Mouse (Mus musculus) neutrophil, adult 5-6 weeks (primary cell): ENCODE measurements around the gene Rbbp8nl. TPM values are rescaled to one million over a fixed set of nuclear protein-coding genes. Genes with fewer than 3 reads are reported as not detected.

Experiments used
- ATAC-seq: fragments of 151-379, 151-347 bp; 2 replicates; pipeline ENCODE4 v1.8.0; 2017; ENCODE audit warnings: mild to moderate bottlenecking, moderate TSS enrichment; ENCODE audit not compliant: insufficient number of reproducible peaks, poor library complexity, low FRiP score, severe bottlenecking; ENCODE audit errors: extremely low read depth
- total RNA-seq: library from RNA; stranded (forward); fragments of 200-1000 nt; gene quantifications from 2 replicates; pipeline ENCODE4 v1.2.3, GENCODE M21; 2017

The Rbbp8nl gene
- total RNA-seq: not detected in 2 replicates

DNA sequence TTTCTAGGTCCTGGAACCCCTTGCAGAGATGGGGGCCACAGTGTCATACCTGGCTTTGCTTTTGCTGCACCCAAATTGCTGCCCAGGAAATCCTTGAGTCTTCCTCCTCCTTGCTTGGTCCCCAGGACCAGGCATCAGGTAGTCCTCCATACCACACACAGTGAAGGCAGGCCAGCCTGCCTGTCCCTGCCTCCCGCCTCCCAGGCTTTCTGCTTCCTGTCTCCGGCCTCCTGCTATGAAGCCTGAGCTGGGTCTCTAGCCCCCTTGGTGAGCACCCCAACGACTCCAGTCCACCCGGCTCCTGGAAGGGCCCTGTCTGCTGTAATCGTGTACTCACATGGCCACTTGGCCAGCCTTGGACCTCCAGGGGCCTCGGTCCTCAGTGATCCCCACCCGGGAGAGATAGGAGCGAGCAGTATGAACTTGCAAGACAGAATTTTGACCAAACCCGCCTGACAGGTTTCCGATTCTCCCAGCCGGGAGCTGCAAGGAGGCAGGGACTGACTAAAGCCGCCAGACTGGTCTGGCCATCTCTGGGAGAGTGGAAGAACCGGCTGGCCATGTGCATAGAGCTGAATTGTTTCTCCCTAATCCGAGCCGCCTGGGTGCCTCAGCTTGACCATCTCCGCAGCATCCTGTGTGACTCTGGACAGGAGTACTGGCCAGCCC lies at the start of gene Rbbp8nl:
TSS of gene Rbbp8nl (minus strand) at position 440 of the 669 bp plus-strand sequence.
- ATAC-seq: no peak

DNA sequence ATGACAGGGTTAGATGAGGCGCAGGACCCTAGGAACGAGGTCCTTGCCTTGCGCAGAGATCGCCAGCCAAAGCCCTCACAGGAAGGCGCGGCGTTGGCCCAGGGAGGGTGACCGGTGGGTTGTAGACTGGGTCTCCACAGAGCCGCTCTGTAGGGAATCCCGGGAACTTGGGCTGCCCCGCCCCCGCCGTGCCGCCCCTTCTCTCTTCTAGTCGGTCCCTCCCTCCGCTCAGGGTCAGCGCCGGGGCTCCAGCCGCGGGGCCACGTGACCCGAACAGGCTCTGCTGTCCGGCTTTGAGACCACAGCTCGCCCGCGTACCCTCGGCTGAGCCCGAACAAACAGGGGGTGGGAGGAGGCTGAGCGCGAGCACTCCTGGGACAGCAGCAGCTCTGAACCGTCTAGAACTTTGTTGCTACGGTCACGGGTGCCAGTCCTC lies 44.9 kb upstream of the Rbbp8nl start, which contains the start of gene Gata5:
TSS of gene Gata5 (minus strand) at position 149 of the 436 bp plus-strand sequence.
- ATAC-seq: no peak

GRCm38 (mm10) chr2:180333778-180334550 lies 44.3 kb upstream of the Rbbp8nl start:
- ATAC-seq: no peak

GRCm38 (mm10) chr2:180329466-180329865 lies 39.8 kb upstream of the Rbbp8nl start:
- no peak for ATAC-seq

- no peak for ATAC-seq
These were observed 33.1 kb upstream of the Rbbp8nl start for GRCm38 (mm10) chr2:180322674-180323355.

DNA sequence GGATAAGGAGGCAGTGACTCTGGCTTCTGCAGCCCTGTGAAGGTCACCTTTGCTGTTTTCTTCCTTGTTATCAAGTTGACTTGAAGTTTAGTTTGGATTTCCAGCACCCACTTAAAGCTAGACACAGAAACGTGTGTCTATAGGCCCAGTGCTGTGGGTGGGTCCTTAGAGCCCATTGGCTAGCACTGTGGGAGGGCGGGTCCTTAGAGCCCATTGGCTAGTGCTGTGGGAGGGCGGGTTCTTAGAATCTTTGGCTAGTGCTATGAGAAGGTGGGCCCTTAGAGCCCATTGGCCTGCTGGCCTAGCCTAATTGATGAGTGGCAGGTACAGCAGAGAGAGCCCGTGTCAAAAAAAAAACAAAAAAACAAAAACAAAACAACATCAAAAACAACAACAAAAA lies 30.5 kb upstream of the Rbbp8nl start:
- no peak for ATAC-seq

DNA sequence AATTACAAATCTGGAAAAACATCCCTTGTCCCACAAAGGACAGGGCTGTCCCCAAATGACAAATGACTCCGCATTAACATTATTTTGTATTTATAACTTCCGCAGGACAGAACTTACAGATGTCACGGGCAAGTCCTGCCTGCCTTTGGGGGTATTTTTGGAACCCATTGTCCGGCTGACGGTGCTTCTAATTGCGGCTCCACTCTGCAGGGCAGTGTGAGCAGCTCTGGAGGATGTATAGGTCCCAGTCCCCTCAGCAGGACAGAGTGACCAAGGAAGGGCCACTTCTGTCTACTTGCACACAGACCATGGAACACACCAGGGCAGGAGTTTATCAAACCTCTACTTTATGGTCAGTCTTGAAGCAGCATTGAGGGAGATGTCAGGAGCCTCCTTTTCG lies 27.9 kb upstream of the Rbbp8nl start:
- ATAC-seq: no peak

GRCm38 (mm10) chr2:180314292-180314691 lies 24.6 kb upstream of the Rbbp8nl start:
- no peak for ATAC-seq

DNA sequence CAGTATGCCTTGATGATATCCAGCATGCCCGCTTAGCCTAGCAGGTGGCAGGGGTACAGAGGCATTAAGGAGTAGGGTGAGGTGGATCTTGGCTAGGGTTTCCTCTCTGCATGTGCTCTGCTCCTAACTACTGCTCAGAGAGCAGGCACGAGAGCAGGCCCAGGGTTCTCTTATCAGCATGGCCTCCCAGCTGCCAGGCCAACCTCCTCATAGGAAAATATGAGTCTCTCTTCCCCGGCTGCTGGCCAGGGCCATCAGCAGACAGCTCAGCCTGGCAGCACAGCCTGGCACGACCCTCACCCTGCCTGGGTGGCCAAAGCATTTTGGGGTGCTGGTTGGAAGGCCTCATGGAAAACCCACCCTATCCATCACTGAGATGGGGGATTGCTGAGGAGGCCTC lies 21.5 kb upstream of the Rbbp8nl start:
- ATAC-seq: no peak

DNA sequence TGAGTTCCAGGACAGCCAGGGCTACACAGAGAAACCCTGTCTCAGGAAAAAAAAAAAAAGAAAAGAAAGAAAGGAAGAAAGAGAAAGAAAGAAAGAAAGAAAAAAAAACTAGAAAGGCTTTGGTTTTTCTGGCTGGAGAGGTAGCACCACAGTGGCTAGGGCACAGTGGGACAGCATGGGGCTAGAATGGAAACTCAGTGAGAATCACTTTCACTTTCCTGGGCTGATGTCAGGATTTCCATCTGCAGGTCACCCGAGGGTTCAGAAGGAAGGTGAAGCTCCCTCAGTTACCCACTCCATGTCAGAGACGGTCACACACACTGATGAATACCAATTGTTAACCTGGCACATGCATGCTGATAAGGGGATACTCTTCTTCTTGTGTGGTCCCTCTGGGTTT lies 18.0 kb upstream of the Rbbp8nl start:
- ATAC-seq: no peak

DNA sequence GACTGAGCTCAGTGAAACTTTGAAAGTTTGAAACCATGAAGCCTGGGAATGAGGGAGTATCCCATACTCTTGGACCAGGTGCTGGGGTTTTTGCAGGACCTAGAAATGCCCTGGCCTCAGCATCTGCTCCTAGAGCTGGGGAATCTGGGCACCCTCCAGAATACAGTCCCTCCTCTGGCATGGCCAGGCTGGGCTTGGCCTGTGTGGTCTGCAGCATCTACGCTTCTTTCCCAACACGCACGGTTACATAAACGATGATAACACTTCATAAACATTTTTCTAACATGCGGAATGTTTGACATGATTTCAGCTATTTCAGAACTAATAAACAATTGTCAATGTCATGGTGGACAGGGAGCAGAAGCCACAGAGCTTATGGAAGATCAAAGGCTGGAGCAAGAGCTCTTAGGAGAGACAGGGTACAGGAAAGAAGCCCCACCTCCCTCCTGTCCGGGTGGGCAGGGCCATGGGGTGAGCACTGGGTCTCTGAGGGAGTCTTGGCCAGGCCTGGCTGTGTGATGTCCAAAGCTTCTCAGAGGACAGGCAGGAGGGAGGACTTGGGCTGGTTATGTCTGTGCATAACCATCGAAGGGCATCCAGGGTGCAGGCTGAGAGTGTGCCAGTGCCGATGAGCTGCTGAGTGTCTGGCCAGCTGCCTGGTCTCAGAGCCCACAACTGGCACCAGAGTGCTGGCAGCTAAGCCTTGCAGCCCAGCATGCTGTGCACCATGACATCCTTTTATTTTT lies 16.9 kb upstream of the Rbbp8nl start:
- no peak for ATAC-seq

- no peak for ATAC-seq
These were observed 16.3 kb upstream of the Rbbp8nl start for GRCm38 (mm10) chr2:180306009-180306408.

DNA sequence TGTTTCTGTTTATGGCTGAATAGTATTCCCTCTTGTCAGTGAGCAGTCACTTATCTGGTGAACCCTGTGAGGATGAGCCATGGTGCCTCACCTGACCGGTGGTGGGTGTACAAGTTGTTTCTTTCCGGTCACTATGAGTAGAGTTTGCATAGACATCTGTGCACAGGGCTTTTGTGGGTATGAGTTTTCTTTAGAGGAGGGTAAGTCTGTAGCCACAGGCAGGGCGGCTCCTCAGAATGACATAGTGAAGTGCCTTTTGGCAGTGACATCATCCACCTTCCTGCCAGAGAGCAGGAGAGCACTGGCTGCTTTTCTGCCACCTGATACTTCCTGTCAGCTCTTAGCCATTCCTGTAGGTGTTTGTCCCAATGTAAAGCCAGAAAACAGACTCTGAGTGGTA lies 15.8 kb upstream of the Rbbp8nl start:
- ATAC-seq: no peak

GRCm38 (mm10) chr2:180304554-180304953 lies 14.9 kb upstream of the Rbbp8nl start:
- no peak for ATAC-seq

DNA sequence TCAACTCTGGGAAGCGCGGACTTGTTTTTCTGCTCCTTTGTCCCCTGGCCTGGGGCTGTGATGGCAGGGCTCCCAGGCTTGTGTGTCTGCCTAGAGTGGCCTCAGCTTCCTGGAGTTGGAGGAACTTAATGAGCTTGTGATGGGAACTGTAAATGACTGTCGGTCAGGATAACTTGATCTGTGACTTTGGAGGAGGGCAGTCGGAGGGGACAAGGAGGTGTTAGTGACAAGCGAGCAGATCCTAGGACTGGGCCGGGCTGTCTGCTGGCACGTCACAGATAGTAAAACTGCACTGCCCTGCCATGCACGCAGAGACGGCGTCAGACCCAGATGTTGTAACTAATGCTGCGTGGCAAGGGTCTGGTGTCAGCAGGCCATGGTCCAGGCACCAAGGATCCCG lies 13.8 kb upstream of the Rbbp8nl start:
- ATAC-seq: no peak

DNA sequence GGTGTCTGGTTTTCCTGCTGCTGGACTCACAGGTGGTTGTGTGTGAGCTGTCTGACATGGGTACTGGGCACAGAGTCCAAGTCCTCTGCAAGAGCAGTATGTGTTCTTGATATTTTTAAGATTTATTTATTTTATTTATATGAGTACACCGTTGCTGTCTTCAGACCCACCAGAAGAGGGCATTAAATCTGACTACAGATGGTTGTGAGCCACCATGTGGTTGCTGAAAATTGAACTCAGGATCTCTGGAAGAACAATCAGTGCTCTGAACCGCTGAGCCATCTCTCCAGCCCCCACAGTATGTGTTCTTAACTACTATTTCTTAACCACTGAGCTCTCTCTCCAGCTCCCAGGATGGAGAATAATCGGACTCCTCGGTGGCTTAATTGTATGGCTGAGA lies 12.5 kb upstream of the Rbbp8nl start:
- ATAC-seq: no peak

- ATAC-seq: no peak
These were observed 11.1 kb upstream of the Rbbp8nl start for GRCm38 (mm10) chr2:180300771-180301170.

GRCm38 (mm10) chr2:180300252-180300651 lies 10.6 kb upstream of the Rbbp8nl start:
- ATAC-seq: no peak

DNA sequence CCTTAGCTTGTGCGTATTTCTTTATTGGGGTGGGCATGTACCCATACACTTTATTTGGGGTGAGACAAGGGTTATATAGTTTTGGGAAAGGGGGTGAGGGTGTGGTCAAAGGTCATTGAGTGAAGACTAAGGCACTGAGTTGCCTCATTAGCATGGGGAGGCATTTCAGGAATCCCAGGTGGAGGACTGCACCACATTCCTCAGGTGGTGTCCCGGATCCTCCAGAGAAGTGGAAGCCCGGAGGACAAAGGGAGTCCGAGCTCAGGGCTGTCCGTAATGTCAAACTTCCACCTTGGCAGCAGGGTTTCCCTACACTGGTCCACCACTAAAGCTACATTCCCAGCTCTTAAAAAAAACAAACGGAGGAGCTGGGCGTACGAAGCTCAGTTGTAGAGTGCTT lies 3.2 kb upstream of the Rbbp8nl start:
- no peak for ATAC-seq
